Comparison of ENCODE assay signal across 8 mouse cellular contexts in the genomic region with DNA sequence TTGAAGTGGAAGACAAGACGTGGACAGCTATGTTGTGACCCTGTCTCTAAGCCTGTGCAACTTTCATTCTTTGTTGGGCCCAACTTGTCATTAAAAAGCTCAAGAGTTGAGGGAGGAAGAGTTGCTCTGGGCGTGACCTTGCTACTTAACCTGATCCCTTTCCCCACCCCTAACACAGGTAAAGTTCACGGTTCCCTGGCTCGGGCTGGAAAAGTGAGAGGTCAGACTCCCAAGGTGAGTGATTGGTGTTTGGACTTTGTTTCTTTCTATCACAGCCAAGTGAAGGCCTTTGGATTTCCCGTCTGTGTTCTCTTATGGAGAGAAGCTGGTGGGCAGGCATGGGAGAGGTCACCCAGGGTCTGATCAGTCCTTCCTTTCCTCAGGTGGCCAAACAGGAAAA. TPM values are rescaled to one million over a fixed set of nuclear protein-coding genes. Genes with fewer than 3 reads are reported as not detected.
DNase-seq lines count a peak whose midpoint lies in the region; ATAC-seq and TF ChIP-seq lines count a peak whose summit lies in the region.

No protein-coding gene starts in this region.

- H3K4me2 ChIP-seq in lung, embryonic 14.5 days = peak overlapping the region; percentile 74
- peak overlapping the region; percentile 81; the same call in 1 of the 2 replicates for H3K4me2 ChIP-seq in forebrain, embryonic 11.5 days (ENCODE audit: low read depth, low read length, severe bottlenecking)

- H3K9me3 ChIP-seq in lung, embryonic 14.5 days (ENCODE audit: low read depth, low read length) = no peaks in the 10 kb centered on the region
- H3K9me3 ChIP-seq in forebrain, embryonic 11.5 days (ENCODE audit: control insufficient read depth, low read length) = no peaks in the 10 kb centered on the region
- H3K9me3 ChIP-seq in limb, embryonic 10.5 days (replicated peaks) = no peaks in the 10 kb centered on the region

- peaks cover 12% of the 10 kb centered on the region; the same call in 1 of the 2 replicates for H3K4me1 ChIP-seq in lung, embryonic 14.5 days (ENCODE audit: insufficient read depth)
- peaks cover 19% of the 10 kb centered on the region for H3K4me1 ChIP-seq in lung, adult 2 months (ENCODE audit: control insufficient read depth, insufficient read depth, low read length)
- peaks cover 24% of the 10 kb centered on the region for H3K4me1 ChIP-seq in forebrain, embryonic 11.5 days (replicated peaks; ENCODE audit: control insufficient read depth, insufficient read depth, low read length)
- H3K4me1 ChIP-seq in limb, embryonic 10.5 days = peaks cover 41% of the 10 kb centered on the region
- peaks cover 7% of the 10 kb centered on the region for H3K4me1 ChIP-seq in small intestine, adult 2 months (ENCODE audit: control insufficient read depth, insufficient read depth, insufficient read length, low read length)

- no peak for TF ChIP-seq POLR2A in lung, adult 2 months (IDR thresholded peaks at IDR 0.05; ENCODE audit: borderline replicate concordance, extremely low read depth, low read depth, low read length)
- TF ChIP-seq POLR2A in small intestine, adult 2 months (IDR thresholded peaks at IDR 0.05; ENCODE audit: low read depth, low read length) = no peak

- peak overlapping the region; percentile 86 for H3K4me3 ChIP-seq in lung, embryonic 14.5 days (ENCODE audit: low read depth, low read length)
- H3K4me3 ChIP-seq in lung, adult 2 months (replicated peaks; ENCODE audit: extremely low read depth, low read depth, low read length) = no peak overlapping the region
- peak overlapping the region; percentile 82 for H3K4me3 ChIP-seq in forebrain, embryonic 11.5 days (ENCODE audit: low read depth, low read length)
- peak overlapping the region; percentile 87 for H3K4me3 ChIP-seq in limb, embryonic 10.5 days
- H3K4me3 ChIP-seq in small intestine, adult 2 months (ENCODE audit: low read depth, low read length) = peak overlapping the region; percentile 30; the same call in 1 of the 2 replicates

- no peak overlapping the region for H3K27ac ChIP-seq in lung, embryonic 14.5 days (ENCODE audit: low read depth)
- H3K27ac ChIP-seq in forebrain, embryonic 11.5 days (ENCODE audit: low read depth, low read length) = no peak overlapping the region
- no peak overlapping the region for H3K27ac ChIP-seq in limb, embryonic 10.5 days
- H3K27ac ChIP-seq in small intestine, adult 2 months (ENCODE audit: insufficient read depth, low read depth, low read length) = peak overlapping the region; percentile 92

- no peak for DNase-seq in lung, embryonic 14.5 days
- no peak for DNase-seq in lung, adult 2 months
- DNase-seq in forebrain, embryonic 11.5 days (ENCODE audit: low spot score) = peak; percentile 47
- no peak for DNase-seq in limb, embryonic 10.5 days (ENCODE audit: low spot score)
- DNase-seq in gastrocnemius, postnatal 25 days = no peak
- no peak for DNase-seq in ovary, adult 18-20 months (ENCODE audit: low spot score)
- DNase-seq in spleen, postnatal 10 days (ENCODE audit: low spot score in 2 of 2) = no peak

- no peak for TF ChIP-seq CTCF in lung, embryonic 14.5 days (IDR thresholded peaks at IDR 0.05; ENCODE audit: low read depth)
- no peak for TF ChIP-seq CTCF in lung, adult 2 months (IDR thresholded peaks at IDR 0.05; ENCODE audit: insufficient read depth, low read length)
- TF ChIP-seq CTCF in small intestine, adult 2 months (IDR thresholded peaks at IDR 0.05; ENCODE audit: extremely low read depth, insufficient read length, insufficient replicate concordance, low read depth, low read length) = no peak

- WGBS in lung, embryonic 14.5 days = 74% methylated on average over 5 of the region's 5 CpGs
- WGBS in lung, adult 2 months = 76% methylated on average over 5 of the region's 5 CpGs
- 82% methylated on average over 5 of the region's 5 CpGs for WGBS in forebrain, embryonic 11.5 days
- 87% methylated on average over 5 of the region's 5 CpGs for WGBS in limb, embryonic 10.5 days
- 24% methylated on average over 5 of the region's 5 CpGs for WGBS in small intestine, adult 2 months

- peaks cover 33% of the 10 kb centered on the region for H3K36me3 ChIP-seq in lung, embryonic 14.5 days (ENCODE audit: insufficient read depth)
- peaks cover 9% of the 10 kb centered on the region; the same call in 1 of the 2 replicates for H3K36me3 ChIP-seq in forebrain, embryonic 11.5 days (ENCODE audit: control insufficient read depth, insufficient read depth, low read length)
- H3K36me3 ChIP-seq in limb, embryonic 10.5 days = peaks cover 54% of the 10 kb centered on the region
- H3K36me3 ChIP-seq in small intestine, adult 2 months (ENCODE audit: control insufficient read depth, insufficient read depth, low read length) = peaks cover 16% of the 10 kb centered on the region

- no peaks in the 10 kb centered on the region for H3K27me3 ChIP-seq in lung, embryonic 14.5 days (ENCODE audit: insufficient read depth, low read length)
- no peaks in the 10 kb centered on the region for H3K27me3 ChIP-seq in forebrain, embryonic 11.5 days (ENCODE audit: control insufficient read depth, insufficient read depth, low read length)
- no peaks in the 10 kb centered on the region for H3K27me3 ChIP-seq in limb, embryonic 10.5 days (ENCODE audit: low read depth, poor library complexity, severe bottlenecking)
- no peaks in the 10 kb centered on the region for H3K27me3 ChIP-seq in small intestine, adult 2 months (ENCODE audit: control insufficient read depth, insufficient read depth, low read length)

- no peak for ATAC-seq in lung, embryonic 14.5 days (ENCODE audit: insufficient read depth)
- ATAC-seq in forebrain, embryonic 11.5 days (replicated peaks; ENCODE audit: low FRiP score) = no peak

- H3K9ac ChIP-seq in lung, embryonic 14.5 days = peak overlapping the region; percentile 91
- H3K9ac ChIP-seq in forebrain, embryonic 11.5 days (ENCODE audit: low read length) = peak overlapping the region; percentile 90

RNA-seq across cellular contexts. Expression of a gene that starts 1.3 kb away (rescaled TPM):
- polyA plus RNA-seq in lung, embryonic 14.5 days (2014; fragmentation: Nextera tagmentation; extraction: Ambion mirVana) = 825 and 884 TPM in 2 replicates
- 896 and 1,315 TPM in 2 replicates for polyA plus RNA-seq in lung, adult 2 months (2012; rRNA removed)
- polyA plus RNA-seq in forebrain, embryonic 11.5 days (2014; fragmentation: Nextera tagmentation; extraction: Ambion mirVana) = 729 and 755 TPM in 2 replicates
- 820 and 955 TPM in 2 replicates for polyA plus RNA-seq in limb, embryonic 10.5 days (2016; fragmentation: Nextera tagmentation; extraction: Ambion mirVana)
- 1,660 and 2,469 TPM in 2 replicates for polyA plus RNA-seq in small intestine, adult 2 months (2012; rRNA removed)
- 100 to 1,000 TPM; 317 to 352 TPM for total RNA-seq in gastrocnemius, postnatal 25 days (2021)

RNA-seq across cellular contexts. Expression of a gene that starts 1.4 kb away (rescaled TPM):
- 78.8 and 80.2 TPM in 2 replicates for polyA plus RNA-seq in lung, embryonic 14.5 days (2014; fragmentation: Nextera tagmentation; extraction: Ambion mirVana)
- polyA plus RNA-seq in lung, adult 2 months (2012; rRNA removed) = 10.8 and 13.7 TPM in 2 replicates
- 86.8 and 89.2 TPM in 2 replicates for polyA plus RNA-seq in forebrain, embryonic 11.5 days (2014; fragmentation: Nextera tagmentation; extraction: Ambion mirVana)
- polyA plus RNA-seq in limb, embryonic 10.5 days (2016; fragmentation: Nextera tagmentation; extraction: Ambion mirVana) = 90.3 and 91.4 TPM in 2 replicates
- polyA plus RNA-seq in small intestine, adult 2 months (2012; rRNA removed) = 7.6 and 14.8 TPM in 2 replicates
- total RNA-seq in gastrocnemius, postnatal 25 days (2021) = 10 to 100 TPM; 27.2 to 29.2 TPM

RNA-seq across cellular contexts. Expression of a gene that starts 2.0 kb away (rescaled TPM):
- polyA plus RNA-seq in lung, embryonic 14.5 days (2014; fragmentation: Nextera tagmentation; extraction: Ambion mirVana) = 33.8 and 34.3 TPM in 2 replicates
- polyA plus RNA-seq in lung, adult 2 months (2012; rRNA removed) = 47.0 and 54.7 TPM in 2 replicates
- 39.6 and 42.5 TPM in 2 replicates for polyA plus RNA-seq in forebrain, embryonic 11.5 days (2014; fragmentation: Nextera tagmentation; extraction: Ambion mirVana)
- 35.2 and 36.1 TPM in 2 replicates for polyA plus RNA-seq in limb, embryonic 10.5 days (2016; fragmentation: Nextera tagmentation; extraction: Ambion mirVana)
- polyA plus RNA-seq in small intestine, adult 2 months (2012; rRNA removed) = 56.8 and 78.1 TPM in 2 replicates
- total RNA-seq in gastrocnemius, postnatal 25 days (2021) = 1 to 10 TPM; 6.8 to 7.7 TPM

RNA-seq across cellular contexts. Expression of a gene that starts 9.2 kb away (rescaled TPM):
- polyA plus RNA-seq in lung, embryonic 14.5 days (2014; fragmentation: Nextera tagmentation; extraction: Ambion mirVana) = 11.3 and 14.9 TPM in 2 replicates
- polyA plus RNA-seq in lung, adult 2 months (2012; rRNA removed) = 34.6 and 36.5 TPM in 2 replicates
- polyA plus RNA-seq in forebrain, embryonic 11.5 days (2014; fragmentation: Nextera tagmentation; extraction: Ambion mirVana) = 31.7 and 33.3 TPM in 2 replicates
- 24.4 and 28.8 TPM in 2 replicates for polyA plus RNA-seq in limb, embryonic 10.5 days (2016; fragmentation: Nextera tagmentation; extraction: Ambion mirVana)
- 30.6 and 49.4 TPM in 2 replicates for polyA plus RNA-seq in small intestine, adult 2 months (2012; rRNA removed)
- total RNA-seq in gastrocnemius, postnatal 25 days (2021) = 1 to 10 TPM; 4.2 to 6.9 TPM

RNA-seq across cellular contexts. Expression of a gene that starts 12.6 kb away (rescaled TPM):
- 30.0 and 34.3 TPM in 2 replicates for polyA plus RNA-seq in lung, embryonic 14.5 days (2014; fragmentation: Nextera tagmentation; extraction: Ambion mirVana)
- 41.1 and 47.1 TPM in 2 replicates for polyA plus RNA-seq in lung, adult 2 months (2012; rRNA removed)
- 29.1 and 35.8 TPM in 2 replicates for polyA plus RNA-seq in forebrain, embryonic 11.5 days (2014; fragmentation: Nextera tagmentation; extraction: Ambion mirVana)
- 36.9 and 38.6 TPM in 2 replicates for polyA plus RNA-seq in limb, embryonic 10.5 days (2016; fragmentation: Nextera tagmentation; extraction: Ambion mirVana)
- polyA plus RNA-seq in small intestine, adult 2 months (2012; rRNA removed) = 70.9 and 103 TPM in 2 replicates
- 10 to 100 TPM; 15.2 to 16.2 TPM for total RNA-seq in gastrocnemius, postnatal 25 days (2021)
